Mouse (Mus musculus) limb, embryonic 12.5 days (tissue): Measurements from ENCODE around the gene Adamtsl3. TPM values are rescaled to one million over a fixed set of nuclear protein-coding genes. Genes with fewer than 3 reads are reported as not detected.

Source experiments
- ATAC-seq: fragments of 200-750 bp; cut with Nextera tagmentation; 2 replicates; pipeline ENCODE4 v1.8.0; 2017; ENCODE audit warnings: low read depth, moderate TSS enrichment; ENCODE audit not compliant: insufficient number of reproducible peaks, insufficient read depth, low FRiP score, low TSS enrichment
- H3K27ac ChIP-seq: fragments of 300-500 bp; sonication (generic); 2 replicates; pipeline ENCODE4 v1.5.1; 2016; ENCODE audit warnings: mild to moderate bottlenecking, moderate library complexity
- H3K27me3 ChIP-seq: fragments of 300-500 bp; sonication (generic); 2 replicates; pipeline ENCODE4 v1.6.1; 2016; ENCODE audit warnings: mild to moderate bottlenecking, moderate library complexity
- H3K36me3 ChIP-seq: fragments of 300-500 bp; sonication (generic); 2 replicates; pipeline ENCODE4 v1.6.1; 2016; ENCODE audit warnings: mild to moderate bottlenecking, moderate library complexity
- H3K4me1 ChIP-seq: fragments of 300-500 bp; sonication (generic); replicated peaks from 2 replicates; pipeline ENCODE4 v1.6.1; 2016
- H3K4me2 ChIP-seq: fragments of 300-500 bp; sonication (generic); 2 replicates; pipeline ENCODE4 v1.6.1; 2016; ENCODE audit warnings: mild to moderate bottlenecking, moderate library complexity
- H3K4me3 ChIP-seq: fragments of 300-500 bp; sonication (generic); replicated peaks from 2 replicates; pipeline ENCODE4 v1.5.1; 2016; ENCODE audit warnings: mild to moderate bottlenecking
- H3K9ac ChIP-seq: fragments of 300-500 bp; sonication (generic); replicated peaks from 2 replicates; pipeline ENCODE4 v1.6.1; 2016; ENCODE audit warnings: mild to moderate bottlenecking, moderate library complexity
- H3K9me3 ChIP-seq: fragments of 300-500 bp; sonication (generic); 2 replicates; pipeline ENCODE4 v1.6.1; 2016; ENCODE audit warnings: mild to moderate bottlenecking, moderate library complexity
- WGBS: fragments of 180-500 bp; shearing (Covaris S2); methylation state at CpG from one replicate; pipeline ENCODE4 v1.1.7; 2016; 5-methylcytosine and 5-hydroxymethylcytosine counted together
- polyA plus RNA-seq: library from polyadenylated mRNA; unstranded; fragments of >200 nt; fragmentation: Nextera tagmentation; extraction: Ambion mirVana; gene quantifications from 2 replicates; pipeline ENCODE4 v1.2.1, GENCODE M21; 2016

Adamtsl3 gene
- polyA plus RNA-seq, 1 experiment from 2014 or later, result 5.5 TPM

GRCm38 (mm10) chr7:82502511-82502910 lies 167.0 kb downstream of the Adamtsl3 start:
- no peaks in the 10 kb centered on the region for H3K27me3 ChIP-seq
- H3K4me2 ChIP-seq, result no peak overlapping the region
- no peaks in the 10 kb centered on the region for H3K36me3 ChIP-seq
- H3K9me3 ChIP-seq, result no peaks in the 10 kb centered on the region
- H3K9ac ChIP-seq, result no peak overlapping the region
- H3K27ac ChIP-seq, result no peak overlapping the region
- no peaks in the 10 kb centered on the region for H3K4me1 ChIP-seq
- WGBS, result 73% methylated on average over 5 of the region's 5 CpGs
- ATAC-seq, result no peak
- no peak overlapping the region for H3K4me3 ChIP-seq

- no peaks in the 10 kb centered on the region for H3K27me3 ChIP-seq
- no peak overlapping the region for H3K4me3 ChIP-seq
- H3K4me1 ChIP-seq, result no peaks in the 10 kb centered on the region
- H3K36me3 ChIP-seq, result no peaks in the 10 kb centered on the region
- no peak overlapping the region for H3K9ac ChIP-seq
- no peak overlapping the region for H3K27ac ChIP-seq
- WGBS, result 33% methylated on average over 4 of the region's 4 CpGs
- no peaks in the 10 kb centered on the region for H3K9me3 ChIP-seq
- no peak overlapping the region for H3K4me2 ChIP-seq
- no peak for ATAC-seq
These were observed 168.6 kb downstream of the Adamtsl3 start for GRCm38 (mm10) chr7:82504101-82504500.

- Histone ChIP-seq H3K4me3 (no peak overlapping the region), H3K9me3 (no peaks in the 10 kb centered on the region), H3K4me1 (no peaks in the 10 kb centered on the region), H3K4me2 (no peak overlapping the region), H3K27ac (no peak overlapping the region), H3K27me3 (no peaks in the 10 kb centered on the region), H3K9ac (no peak overlapping the region), H3K36me3 (no peaks in the 10 kb centered on the region)
- 64% methylated on average over 5 of the region's 5 CpGs for WGBS
- ATAC-seq, result no peak
These were observed 195.1 kb downstream of the Adamtsl3 start for GRCm38 (mm10) chr7:82530583-82530982.

GRCm38 (mm10) chr7:82531376-82531775 lies 195.9 kb downstream of the Adamtsl3 start:
- Histone ChIP-seq H3K27me3 (no peaks in the 10 kb centered on the region), H3K36me3 (no peaks in the 10 kb centered on the region), H3K27ac (no peak overlapping the region), H3K9ac (no peak overlapping the region), H3K4me3 (no peak overlapping the region), H3K4me2 (no peak overlapping the region), H3K4me1 (no peaks in the 10 kb centered on the region), H3K9me3 (no peaks in the 10 kb centered on the region)
- no peak for ATAC-seq
- WGBS, result 85% methylated on average over 7 of the region's 7 CpGs

GRCm38 (mm10) chr7:82533188-82533587 lies 197.7 kb downstream of the Adamtsl3 start:
- H3K27ac ChIP-seq, result no peak overlapping the region
- no peak for ATAC-seq
- no peak overlapping the region for H3K4me3 ChIP-seq
- no peaks in the 10 kb centered on the region for H3K36me3 ChIP-seq
- no peak overlapping the region for H3K4me2 ChIP-seq
- no peak overlapping the region for H3K9ac ChIP-seq
- no peaks in the 10 kb centered on the region for H3K4me1 ChIP-seq
- H3K9me3 ChIP-seq, result no peaks in the 10 kb centered on the region
- no peaks in the 10 kb centered on the region for H3K27me3 ChIP-seq
- WGBS, result 69% methylated on average over 4 of the region's 4 CpGs

GRCm38 (mm10) chr7:82533747-82534504 lies 198.4 kb downstream of the Adamtsl3 start:
- Histone ChIP-seq H3K4me1 (no peaks in the 10 kb centered on the region), H3K27me3 (no peaks in the 10 kb centered on the region), H3K27ac (no peak overlapping the region), H3K36me3 (no peaks in the 10 kb centered on the region), H3K9me3 (no peaks in the 10 kb centered on the region), H3K4me2 (no peak overlapping the region), H3K4me3 (no peak overlapping the region), H3K9ac (no peak overlapping the region)
- WGBS, result 80% methylated on average over 12 of the region's 12 CpGs
- no peak for ATAC-seq

- Histone ChIP-seq H3K27ac (no peak overlapping the region), H3K4me3 (no peak overlapping the region), H3K4me1 (0 out of 2 replicates have a peak, but pooled peaks cover 10% of the 10 kb centered on the region), H3K9ac (no peak overlapping the region), H3K4me2 (no peak overlapping the region), H3K27me3 (no peaks in the 10 kb centered on the region), H3K9me3 (no peaks in the 10 kb centered on the region), H3K36me3 (0 out of 2 replicates have a peak, but pooled peaks cover 3% of the 10 kb centered on the region)
- ATAC-seq, result no peak
- WGBS, result 41% methylated on average over 6 of the region's 6 CpGs
These were observed 209.0 kb downstream of the Adamtsl3 start for GRCm38 (mm10) chr7:82544390-82544919.

GRCm38 (mm10) chr7:82552005-82552404 lies 216.5 kb downstream of the Adamtsl3 start:
- Histone ChIP-seq H3K36me3 (no peaks in the 10 kb centered on the region), H3K27me3 (no peaks in the 10 kb centered on the region), H3K27ac (no peak overlapping the region), H3K4me2 (no peak overlapping the region), H3K9me3 (no peaks in the 10 kb centered on the region), H3K4me3 (no peak overlapping the region), H3K4me1 (peaks cover 6% of the 10 kb centered on the region), H3K9ac (no peak overlapping the region)
- ATAC-seq, result no peak
- WGBS, result 62% methylated on average over 1 of the region's 1 CpGs

GRCm38 (mm10) chr7:82555803-82556202 lies 220.3 kb downstream of the Adamtsl3 start:
- 0 out of 2 replicates have a peak, but pooled peaks cover 3% of the 10 kb centered on the region for H3K9me3 ChIP-seq
- H3K27me3 ChIP-seq, result no peaks in the 10 kb centered on the region
- H3K4me3 ChIP-seq, result no peak overlapping the region
- WGBS, result 69% methylated on average over 5 of the region's 5 CpGs
- no peak overlapping the region for H3K9ac ChIP-seq
- peaks cover 6% of the 10 kb centered on the region for H3K4me1 ChIP-seq
- no peak overlapping the region for H3K4me2 ChIP-seq
- ATAC-seq, result no peak
- no peak overlapping the region for H3K27ac ChIP-seq
- no peaks in the 10 kb centered on the region for H3K36me3 ChIP-seq

- Histone ChIP-seq H3K36me3 (no peaks in the 10 kb centered on the region), H3K4me1 (peaks cover 6% of the 10 kb centered on the region), H3K27ac (no peak overlapping the region), H3K4me2 (no peak overlapping the region), H3K9me3 (0 out of 2 replicates have a peak, but pooled peaks cover 3% of the 10 kb centered on the region), H3K4me3 (no peak overlapping the region), H3K9ac (no peak overlapping the region), H3K27me3 (no peaks in the 10 kb centered on the region)
- WGBS, result 87% methylated on average over 10 of the region's 10 CpGs
- no peak for ATAC-seq
These were observed 220.9 kb downstream of the Adamtsl3 start for GRCm38 (mm10) chr7:82556417-82556816.

- no peaks in the 10 kb centered on the region for H3K27me3 ChIP-seq
- 0 out of 2 replicates have a peak overlapping the region, but pooled peaks have one; percentile 17 for H3K27ac ChIP-seq
- H3K36me3 ChIP-seq, result no peaks in the 10 kb centered on the region
- 0 out of 2 replicates have a peak, but pooled peaks cover 3% of the 10 kb centered on the region for H3K9me3 ChIP-seq
- peaks cover 6% of the 10 kb centered on the region for H3K4me1 ChIP-seq
- H3K4me3 ChIP-seq, result no peak overlapping the region
- WGBS, result 74% methylated on average over 11 of the region's 11 CpGs
- H3K4me2 ChIP-seq, result no peak overlapping the region
- no peak for ATAC-seq
- no peak overlapping the region for H3K9ac ChIP-seq
These were observed 221.6 kb downstream of the Adamtsl3 start for GRCm38 (mm10) chr7:82557111-82557510.
